In genomic region chr9:55430133-55430532, GRCm38 (mm10) we compare ENCODE assay signal across 9 mouse cellular contexts.
A peak's percentile ranks its signal among the peaks of the same experiment; 100 is the strongest.
DNase-seq lines count a peak whose midpoint lies in the region; ATAC-seq lines count a peak whose summit lies in the region.
"Had no signal": no experiment of that assay in that cellular context is flagged by ENCODE, and none has a peak within 500 bp of the region (broad histone marks: within the 10 kb centered on the region; RNA-seq: fewer than 3 reads in every experiment).

No protein-coding gene starts in this region.

- H3K4me1 ChIP-seq in hindbrain, embryonic 13.5 days (replicated peaks): peaks cover 16% of the 10 kb centered on the region
- peaks cover 34% of the 10 kb centered on the region for H3K4me1 ChIP-seq in limb, embryonic 13.5 days
- H3K4me1 ChIP-seq in neural tube, embryonic 13.5 days (replicated peaks): peaks cover 14% of the 10 kb centered on the region

- H3K36me3 ChIP-seq in hindbrain, embryonic 13.5 days: no peaks in the 10 kb centered on the region
- H3K36me3 ChIP-seq in limb, embryonic 13.5 days: no peaks in the 10 kb centered on the region
- no peaks in the 10 kb centered on the region for H3K36me3 ChIP-seq in neural tube, embryonic 13.5 days

- peaks cover 10% of the 10 kb centered on the region; the same call in 1 of the 2 replicates for H3K27me3 ChIP-seq in hindbrain, embryonic 13.5 days
- peaks cover 7% of the 10 kb centered on the region; the same call in 1 of the 2 replicates for H3K27me3 ChIP-seq in limb, embryonic 13.5 days
- peaks cover 3% of the 10 kb centered on the region; the same call in 1 of the 2 replicates for H3K27me3 ChIP-seq in neural tube, embryonic 13.5 days

- H3K4me2 ChIP-seq in hindbrain, embryonic 13.5 days: peak overlapping the region; percentile 13; the same call in 1 of the 2 replicates
- peak overlapping the region; percentile 51 for H3K4me2 ChIP-seq in limb, embryonic 13.5 days (replicated peaks)
- H3K4me2 ChIP-seq in neural tube, embryonic 13.5 days: peak overlapping the region; percentile 27

- peak; percentile 38 for DNase-seq in urinary bladder, postnatal 14 days (ENCODE audit: low spot score)
- no peak for DNase-seq in urinary bladder, postnatal 10 days (ENCODE audit: low spot score)
- DNase-seq in right cerebral cortex, postnatal 25 days: no peak
- DNase-seq in frontal cortex, postnatal 14 days (ENCODE audit: low spot score in 2 of 2): no peak
- no peak for DNase-seq in embryo, embryonic 10 days (ENCODE audit: low spot score)

- no peaks in the 10 kb centered on the region for H3K9me3 ChIP-seq in hindbrain, embryonic 13.5 days
- no peaks in the 10 kb centered on the region for H3K9me3 ChIP-seq in limb, embryonic 13.5 days
- no peaks in the 10 kb centered on the region for H3K9me3 ChIP-seq in neural tube, embryonic 13.5 days

- H3K4me3 ChIP-seq in hindbrain, embryonic 13.5 days: no peak overlapping the region
- peak overlapping the region; percentile 23 for H3K4me3 ChIP-seq in limb, embryonic 13.5 days
- H3K4me3 ChIP-seq in neural tube, embryonic 13.5 days: no peak overlapping the region
- H3K4me3 ChIP-seq: left cerebral cortex, adult 2 months had no signal

- WGBS in hindbrain, embryonic 13.5 days: 24% methylated on average over 20 of the region's 20 CpGs
- whole genome bisulfite sequencing in limb, embryonic 13.5 days: 14% methylated on average over 20 of the region's 20 CpGs
- 20% methylated on average over 20 of the region's 20 CpGs for WGBS in neural tube, embryonic 13.5 days

- ATAC-seq in hindbrain, embryonic 13.5 days (ENCODE audit: low FRiP score): no peak
- 0 out of 2 replicates have a peak, but pooled peaks have one; percentile 1 for ATAC-seq in limb, embryonic 13.5 days (ENCODE audit: low FRiP score, low read depth)
- ATAC-seq in neural tube, embryonic 13.5 days (ENCODE audit: low read depth): 0 out of 2 replicates have a peak, but pooled peaks have one; percentile 3

- peak overlapping the region; percentile 21; the same call in 1 of the 2 replicates for H3K9ac ChIP-seq in hindbrain, embryonic 13.5 days
- H3K9ac ChIP-seq in limb, embryonic 13.5 days: peak overlapping the region; percentile 58
- peak overlapping the region; percentile 35 for H3K9ac ChIP-seq in neural tube, embryonic 13.5 days

- no peak overlapping the region for H3K27ac ChIP-seq in hindbrain, embryonic 13.5 days
- no peak overlapping the region for H3K27ac ChIP-seq in limb, embryonic 13.5 days
- H3K27ac ChIP-seq in neural tube, embryonic 13.5 days (replicated peaks): no peak overlapping the region
- H3K27ac ChIP-seq: left cerebral cortex, adult 2 months had no signal
